Comparison of ENCODE assay signal across 21 mouse cellular contexts in genomic region chr1:34148039-34148438, GRCm38 (mm10).
DNase-seq lines count a peak whose midpoint lies in the region; ATAC-seq lines count a peak whose summit lies in the region.
"Had no signal": no experiment of that assay in that cellular context is flagged by ENCODE, and none has a peak within 500 bp of the region (broad histone marks: within the 10 kb centered on the region; RNA-seq: fewer than 3 reads in every experiment).

No protein-coding gene starts in this region.

- no peaks in the 10 kb centered on the region for H3K27me3 ChIP-seq in megakaryocyte, embryonic 14.5 days (replicated peaks)
- H3K27me3 ChIP-seq: hindbrain, embryonic 13.5 days; limb, embryonic 15.5 days; neural tube, embryonic 12.5 days had no signal

- no peaks in the 10 kb centered on the region for H3K4me1 ChIP-seq in megakaryocyte, embryonic 14.5 days

- H3K4me3 ChIP-seq in megakaryocyte, embryonic 14.5 days (replicated peaks): peak overlapping the region; percentile 1
- H3K4me3 ChIP-seq: embryonic facial prominence, embryonic 10.5 days; hindbrain, embryonic 13.5 days; limb, embryonic 15.5 days; neural tube, embryonic 12.5 days had no signal

- H3K9me3 ChIP-seq in megakaryocyte, embryonic 14.5 days: peaks cover 5% of the 10 kb centered on the region
- H3K9me3 ChIP-seq: embryonic facial prominence, embryonic 10.5 days; hindbrain, embryonic 13.5 days; limb, embryonic 15.5 days; neural tube, embryonic 12.5 days had no signal

- peak; percentile 45 for DNase-seq in adrenal gland, postnatal 14 days
- DNase-seq in adrenal gland, postnatal 10 days: no peak
- DNase-seq in NIH3T3 (ENCODE audit: low read depth): peak; percentile 55
- DNase-seq in yolk sac, embryonic 10.5 days (ENCODE audit: low spot score): no peak
- no peak for DNase-seq in embryo, embryonic 11 days
- DNase-seq: cerebellum, adult 11 months; cerebellum, adult 9-11 months; forebrain, postnatal 0 days; gastrocnemius, postnatal 36 days; heart, postnatal 36 days; kidney, adult 18-20 months; kidney, postnatal 4 days; midbrain, embryonic 14.5 days; right cerebral cortex, postnatal 14 days; thymus, postnatal 25 days had no signal

- no peaks in the 10 kb centered on the region for H3K36me3 ChIP-seq in megakaryocyte, embryonic 14.5 days (replicated peaks; ENCODE audit: low read length)
- H3K36me3 ChIP-seq: embryonic facial prominence, embryonic 10.5 days; limb, embryonic 15.5 days had no signal

- no peak for ATAC-seq in megakaryocyte, adult 5-6 weeks (ENCODE audit: poor library complexity, severe bottlenecking)
- ATAC-seq: forebrain, postnatal 0 days had no signal

Comparison
In these comparisons a context has a peak if more than half of its experiments do, and no peak if none do; other contexts are left out.
1. DNase-seq: peak in adrenal gland, postnatal 14 days (single experiment) and NIH3T3 (single experiment); none in adrenal gland, postnatal 10 days (single experiment), yolk sac, embryonic 10.5 days (single experiment) and embryo, embryonic 11 days (single experiment).